Mouse (Mus musculus) lung, postnatal 0 days (tissue): ENCODE results near the gene Ubn2. TPM values are rescaled to one million over a fixed set of nuclear protein-coding genes. Genes with fewer than 3 reads are reported as not detected.
"Not testable (repeated sequence)": the region's sequence is repeated elsewhere in the genome, so short reads cannot be mapped to it uniquely, and the experiment has no call there.

ENCODE experiments used
- ATAC-seq: fragments of 200-750 bp; cut with Nextera tagmentation; 2 replicates; pipeline ENCODE4 v1.8.0; 2017; ENCODE audit warnings: moderate library complexity
- DNase-seq: peaks from one replicate; pipeline ENCODE4 v3.0.0-alpha.2; 2016; ENCODE audit warnings: low spot score
- H3K27ac ChIP-seq: fragments of 300-500 bp; sonication (generic); 2 replicates; pipeline ENCODE4 v1.5.1; 2014; ENCODE audit warnings: antibody characterized with exemption, mild to moderate bottlenecking, low read length, mixed read lengths
- H3K27me3 ChIP-seq: fragments of 300-500 bp; sonication (generic); replicated peaks from 2 replicates; pipeline ENCODE4 v1.6.1; 2014; ENCODE audit warnings: low read length, mixed read lengths; ENCODE audit not compliant: insufficient read depth
- H3K36me3 ChIP-seq: fragments of 300-500 bp; sonication (generic); 2 replicates; pipeline ENCODE4 v1.6.1; 2014; ENCODE audit warnings: low read length, mixed read lengths; ENCODE audit not compliant: insufficient read depth
- H3K4me1 ChIP-seq: fragments of 300-500 bp; sonication (generic); 2 replicates; pipeline ENCODE4 v1.6.1; 2014; ENCODE audit warnings: antibody characterized with exemption, low read depth, low read length, mixed read lengths; ENCODE audit not compliant: insufficient read depth
- H3K4me2 ChIP-seq: fragments of 300-500 bp; sonication (generic); replicated peaks from 2 replicates; pipeline ENCODE4 v1.6.1; 2014; ENCODE audit warnings: low read depth, mild to moderate bottlenecking, low read length, moderate library complexity, mixed read lengths
- H3K4me3 ChIP-seq: fragments of 300-500 bp; sonication (generic); 2 replicates; pipeline ENCODE4 v1.5.1; 2014; ENCODE audit warnings: low read depth, low read length
- H3K9ac ChIP-seq: fragments of 300-500 bp; sonication (generic); replicated peaks from 2 replicates; pipeline ENCODE4 v1.6.1; 2014; ENCODE audit warnings: low read depth, mild to moderate bottlenecking
- H3K9me3 ChIP-seq: fragments of 300-500 bp; sonication (generic); 2 replicates; pipeline ENCODE4 v1.6.1; 2016; ENCODE audit warnings: low read length, mixed read lengths
- CTCF ChIP-seq: IDR thresholded peaks from 2 replicates; pipeline ENCODE4 v1.5.1; 2016; ENCODE audit warnings: antibody characterized with exemption, mild to moderate bottlenecking
- EP300 ChIP-seq: IDR thresholded peaks from 2 replicates; pipeline ENCODE4 v1.6.1; 2016; ENCODE audit warnings: antibody characterized with exemption, mild to moderate bottlenecking, control low read depth
- WGBS: fragments of 180-500 bp; shearing (Covaris S2); extraction: QIAGEN DNeasy Blood & Tissue Kit; methylation state at CpG from one replicate; pipeline ENCODE4 v1.1.7; 2014; 5-methylcytosine and 5-hydroxymethylcytosine counted together
- polyA plus RNA-seq: library from polyadenylated mRNA; unstranded; fragments of >200 nt; fragmentation: Nextera tagmentation; extraction: Ambion mirVana; gene quantifications from 2 replicates; pipeline ENCODE4 v1.2.1, GENCODE M21; 2015

The Ubn2 gene
- polyA plus RNA-seq, 1 experiment from 2014 or later = 6.9 TPM

DNA sequence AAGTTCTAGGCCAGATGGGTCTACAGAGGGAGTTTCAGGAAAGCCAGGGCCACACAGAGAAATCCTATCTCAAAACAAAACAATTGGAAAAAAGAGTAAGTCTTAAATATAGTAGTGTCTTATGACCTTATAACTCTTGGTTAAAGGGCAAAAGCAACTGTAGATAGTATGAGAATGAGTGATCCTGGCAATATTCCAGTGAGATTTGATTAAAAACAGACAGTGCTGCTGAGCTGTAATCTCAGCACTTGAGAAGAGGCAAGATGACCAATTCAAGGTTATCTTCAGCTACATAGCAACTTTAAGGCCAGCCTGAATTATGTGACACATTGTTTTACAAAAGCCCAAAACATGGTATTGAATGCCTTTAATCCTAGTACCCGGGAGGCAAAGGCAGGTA lies 114.0 kb downstream of the Ubn2 start:
- ATAC-seq (no peak), DNase-seq (no peak)
- WGBS = 79% methylated on average over 1 of the region's 1 CpGs
- no peak overlapping the region for H3K4me2 ChIP-seq
- H3K27ac ChIP-seq = no peak overlapping the region
- no peak overlapping the region for H3K4me3 ChIP-seq
- H3K9ac ChIP-seq = no peak overlapping the region
- H3K4me1 ChIP-seq = no peaks in the 10 kb centered on the region
- H3K9me3 ChIP-seq = no peaks in the 10 kb centered on the region
- no peaks in the 10 kb centered on the region for H3K36me3 ChIP-seq
- TF ChIP-seq EP300 = no peak
- no peak for TF ChIP-seq CTCF
- no peaks in the 10 kb centered on the region for H3K27me3 ChIP-seq

DNA sequence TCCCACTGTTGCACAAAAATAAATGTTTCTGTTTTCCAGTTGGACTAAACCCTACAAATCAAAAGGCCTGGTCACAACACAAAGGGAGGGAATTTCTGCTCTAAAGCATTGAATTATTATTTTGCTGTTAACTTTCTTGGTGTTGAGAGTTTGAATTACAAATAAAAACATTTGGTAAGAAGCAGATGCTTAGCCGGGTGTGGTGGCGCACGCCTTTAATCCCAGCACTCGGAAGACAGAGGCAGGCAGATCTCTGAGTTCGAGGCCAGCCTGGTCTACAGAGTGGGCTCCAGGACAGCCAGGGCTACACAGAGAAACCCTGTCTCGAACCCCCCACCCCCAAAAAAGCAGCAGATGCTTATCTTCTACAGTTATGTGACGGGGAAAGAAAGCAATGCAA lies 114.8 kb downstream of the Ubn2 start:
- not testable (repeated sequence) for H3K27me3 ChIP-seq, H3K9me3 ChIP-seq, H3K4me3 ChIP-seq, H3K4me2 ChIP-seq, H3K36me3 ChIP-seq, DNase-seq, H3K4me1 ChIP-seq, H3K27ac ChIP-seq, ATAC-seq, H3K9ac ChIP-seq
- WGBS = 93% methylated on average over 7 of the region's 7 CpGs

DNA sequence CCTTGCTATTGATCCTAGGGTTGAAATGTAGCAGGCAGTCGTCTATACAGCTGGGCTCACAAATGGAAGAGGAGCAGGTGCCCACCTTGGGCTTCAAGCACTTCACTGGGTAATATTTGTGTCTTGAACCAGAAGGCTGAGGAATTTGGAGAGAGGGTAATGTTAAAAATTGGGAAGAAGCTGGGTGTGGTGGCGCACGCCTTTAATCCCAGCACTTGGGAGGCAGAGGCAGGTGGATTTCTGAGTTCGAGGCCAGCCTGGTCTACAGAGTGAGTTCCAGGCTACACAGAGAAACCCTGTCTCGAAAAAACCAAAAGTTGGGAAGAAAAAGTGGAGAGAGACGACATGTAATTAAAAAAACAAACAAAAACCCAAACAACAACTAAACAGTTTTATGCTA lies 116.1 kb downstream of the Ubn2 start:
- H3K4me2 ChIP-seq = peak overlapping the region; percentile 65
- not testable (repeated sequence) for H3K36me3 ChIP-seq, H3K4me1 ChIP-seq, H3K27me3 ChIP-seq, DNase-seq, H3K9me3 ChIP-seq, ATAC-seq
- WGBS = 74% methylated on average over 6 of the region's 6 CpGs
- 0 out of 2 replicates have a peak overlapping the region, but pooled peaks have one; percentile 92 for H3K9ac ChIP-seq
- H3K27ac ChIP-seq = peak overlapping the region; percentile 100
- H3K4me3 ChIP-seq = peak overlapping the region; percentile 88; the same call in 1 of the 2 replicates

DNA sequence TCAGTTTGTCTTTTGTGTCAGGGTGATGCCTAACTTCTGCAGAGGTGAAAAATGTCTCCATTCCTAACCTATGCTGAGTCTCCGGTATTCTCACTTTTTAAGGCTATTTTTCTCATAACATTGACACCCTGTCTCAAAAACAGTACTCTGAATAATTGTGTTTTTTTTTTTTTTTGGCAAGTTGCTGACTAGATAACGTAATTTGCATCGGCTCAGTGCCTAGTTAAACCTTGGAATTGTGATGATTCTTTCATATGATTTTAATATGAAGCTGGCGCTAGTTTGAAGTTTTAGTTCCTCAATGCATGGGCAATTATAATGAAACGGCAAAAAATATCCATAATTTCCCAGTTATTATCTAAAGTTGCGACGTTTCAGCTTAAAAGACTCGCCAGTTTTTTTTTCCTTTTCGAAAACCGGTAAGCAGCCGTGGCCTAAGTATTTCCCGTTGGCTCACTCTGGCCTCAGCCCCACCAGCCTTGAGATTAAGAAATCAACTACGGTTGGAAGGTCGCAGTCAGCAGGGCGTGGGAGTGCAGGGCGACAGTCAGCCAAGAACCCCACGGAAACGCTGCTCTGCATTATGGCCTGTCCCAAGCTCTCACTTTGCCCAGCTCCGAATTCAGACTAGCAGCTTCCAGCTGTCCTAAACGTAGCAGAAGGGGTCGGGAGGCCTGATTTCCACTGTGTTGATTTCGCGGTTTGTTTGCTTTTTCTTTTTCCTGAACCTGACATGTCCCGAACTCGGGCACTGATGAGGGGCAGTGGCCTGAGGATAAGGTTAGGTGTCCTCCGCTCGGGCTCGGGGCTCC lies 116.7 kb downstream of the Ubn2 start:
- Histone ChIP-seq H3K4me1 (no peaks in the 10 kb centered on the region), H3K4me3 (peak overlapping the region; percentile 88), H3K27ac (peak overlapping the region; percentile 100), H3K36me3 (no peaks in the 10 kb centered on the region), H3K9me3 (no peaks in the 10 kb centered on the region), H3K27me3 (no peaks in the 10 kb centered on the region), H3K4me2 (peak overlapping the region; percentile 65), H3K9ac (peak overlapping the region; percentile 92)
- 2% methylated on average over 28 of the region's 28 CpGs for WGBS
- no peak for TF ChIP-seq EP300
- no peak for TF ChIP-seq CTCF
- DNase-seq = peak; percentile 90
- peak; percentile 49 for ATAC-seq

DNA sequence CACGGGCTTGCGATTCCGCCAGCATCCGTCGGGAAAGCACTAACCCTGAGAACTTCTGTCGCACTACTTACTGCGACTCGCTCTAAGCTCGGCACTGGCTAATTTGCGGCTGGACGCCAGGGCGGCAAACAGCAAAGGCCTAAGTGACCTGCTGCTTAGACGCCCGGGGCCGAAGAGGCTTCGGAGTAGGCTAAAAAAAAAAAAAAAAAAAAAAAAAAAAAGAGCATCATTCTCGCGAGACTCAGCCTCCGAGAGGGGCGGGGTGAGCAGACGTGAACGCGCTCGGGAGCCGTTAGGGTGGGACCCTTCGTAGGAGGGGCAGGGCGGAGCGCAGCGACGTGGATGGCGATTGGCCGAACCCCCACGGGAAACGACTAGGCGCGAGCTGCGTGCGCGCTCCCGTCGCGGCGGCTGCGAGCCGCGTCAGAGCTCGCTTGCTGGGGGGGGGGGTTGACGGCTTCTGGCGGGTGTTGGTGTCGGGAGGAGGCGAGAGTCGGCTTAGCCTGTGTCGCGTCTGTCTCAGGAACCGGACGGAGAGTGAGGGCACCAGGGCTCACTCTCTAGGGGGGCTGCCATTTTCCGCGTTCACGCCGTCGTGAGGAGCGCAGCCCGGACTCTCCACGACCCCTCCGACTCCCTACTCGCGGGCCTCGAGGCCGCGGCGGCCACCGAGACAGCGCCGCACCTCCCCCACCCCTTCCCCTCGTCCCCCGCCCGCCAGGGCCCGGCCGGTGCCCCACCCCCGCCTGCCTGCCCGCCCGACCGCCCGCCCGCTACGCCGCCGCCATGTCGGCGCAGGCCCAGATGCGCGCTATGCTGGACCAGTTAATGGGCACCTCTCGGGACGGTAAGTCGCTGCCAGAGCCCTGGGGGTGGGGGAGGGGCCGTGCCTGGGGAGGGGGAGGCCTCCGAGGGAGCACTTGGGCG lies 117.6 kb downstream of the Ubn2 start, which contains the start of gene Luc7l2:
TSS of gene Luc7l2 (plus strand) at position 273 of the 927 bp plus-strand sequence.
- ATAC-seq (peak; percentile 92), DNase-seq (peak; percentile 99)
- TF ChIP-seq EP300 (peak; percentile 96), CTCF (no peak)
- Histone ChIP-seq H3K27ac (peak within 1 kb of the TSS; percentile 100), H3K9me3 (no peaks in the 10 kb centered on the region), H3K4me1 (no peaks in the 10 kb centered on the region), H3K36me3 (no peaks in the 10 kb centered on the region), H3K4me3 (peak within 1 kb of the TSS; percentile 88), H3K4me2 (peak within 1 kb of the TSS; percentile 65), H3K27me3 (no peaks in the 10 kb centered on the region), H3K9ac (peak within 1 kb of the TSS; percentile 92)
- under 1% methylated on average over 70 of the region's 98 CpGs for WGBS

DNA sequence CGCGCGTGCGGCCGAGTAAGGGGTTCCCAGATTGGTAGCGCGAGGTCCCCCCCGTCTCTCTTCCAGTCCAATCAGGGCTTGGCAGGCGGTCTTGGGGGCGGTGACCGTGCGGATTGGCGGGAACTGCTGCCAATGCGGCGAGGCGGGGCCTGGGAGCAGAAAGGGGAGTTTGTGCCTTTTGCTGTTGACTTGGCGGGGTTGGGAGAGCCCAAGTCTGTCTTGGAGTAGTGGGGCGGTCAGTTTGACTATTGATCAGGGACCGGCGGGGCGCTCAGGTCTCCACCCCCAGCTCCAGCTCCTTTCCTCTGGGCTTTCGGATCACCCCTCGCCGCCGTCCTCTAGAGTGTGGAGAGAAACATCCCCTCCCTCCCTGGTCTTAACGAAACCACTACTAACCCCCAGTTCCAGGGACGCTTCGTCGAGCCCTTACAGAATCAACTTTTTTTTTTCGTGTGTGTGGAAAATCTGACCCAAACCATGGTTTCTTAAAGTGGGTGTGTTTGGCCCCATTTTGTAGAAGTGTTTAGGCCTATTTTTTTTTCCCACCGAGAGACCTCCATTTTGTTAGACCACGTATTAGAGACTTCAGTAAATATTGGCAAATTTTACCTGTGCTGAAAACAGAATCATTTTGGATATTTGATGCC lies 118.4 kb downstream of the Ubn2 start:
- H3K4me3 ChIP-seq = peak overlapping the region; percentile 88
- WGBS = 0% methylated on average over 31 of the region's 32 CpGs
- peak overlapping the region; percentile 99 for H3K27ac ChIP-seq
- H3K4me1 ChIP-seq = no peaks in the 10 kb centered on the region
- H3K9me3 ChIP-seq = no peaks in the 10 kb centered on the region
- ATAC-seq = peak; percentile 88
- no peaks in the 10 kb centered on the region for H3K27me3 ChIP-seq
- H3K4me2 ChIP-seq = peak overlapping the region; percentile 57
- TF ChIP-seq EP300 (peak; percentile 55; the same call in 1 of the 2 replicates), CTCF (no peak)
- DNase-seq = peak; percentile 99
- no peaks in the 10 kb centered on the region for H3K36me3 ChIP-seq
- peak overlapping the region; percentile 90 for H3K9ac ChIP-seq
